Mouse (Mus musculus) heart, postnatal 0 days (tissue): ENCODE data around the gene Ctss. TPM values are rescaled to one million over a fixed set of nuclear protein-coding genes. Genes with fewer than 3 reads are reported as not detected.

Experiments
- ATAC-seq: fragments of 200-750 bp; cut with Nextera tagmentation; 2 replicates; pipeline ENCODE4 v1.8.0; 2017; ENCODE audit warnings: low read depth, moderate number of reproducible peaks, moderate library complexity; ENCODE audit not compliant: insufficient read depth
- DNase-seq: peaks from one replicate; pipeline ENCODE4 v3.0.0-alpha.2; 2016; ENCODE audit warnings: low spot score
- H3K27ac ChIP-seq: fragments of 300-500 bp; sonication (generic); 2 replicates; pipeline ENCODE4 v1.5.1; 2014; ENCODE audit warnings: low read depth, mild to moderate bottlenecking
- H3K27me3 ChIP-seq: fragments of 300-500 bp; sonication (generic); 2 replicates; pipeline ENCODE4 v1.6.1; 2014; ENCODE audit warnings: low read length, mixed read lengths; ENCODE audit not compliant: control insufficient read depth, insufficient read depth
- H3K36me3 ChIP-seq: fragments of 300-500 bp; sonication (generic); replicated peaks from 2 replicates; pipeline ENCODE4 v1.6.1; 2014; ENCODE audit warnings: low read length, mixed read lengths; ENCODE audit not compliant: control insufficient read depth, insufficient read depth
- H3K4me1 ChIP-seq: fragments of 300-500 bp; sonication (generic); 2 replicates; pipeline ENCODE4 v1.6.1; 2014; ENCODE audit warnings: antibody characterized with exemption; ENCODE audit not compliant: control insufficient read depth, insufficient read depth
- H3K4me2 ChIP-seq: fragments of 300-500 bp; sonication (generic); 2 replicates; pipeline ENCODE4 v1.6.1; 2014; ENCODE audit warnings: low read depth, mild to moderate bottlenecking, low read length, moderate library complexity
- H3K4me3 ChIP-seq: fragments of 300-500 bp; sonication (generic); 2 replicates; pipeline ENCODE4 v1.5.1; 2014; ENCODE audit warnings: low read depth, low read length
- H3K9ac ChIP-seq: fragments of 300-500 bp; sonication (generic); replicated peaks from 2 replicates; pipeline ENCODE4 v1.6.1; 2014; ENCODE audit warnings: low read depth, low read length, mixed read lengths
- H3K9me3 ChIP-seq: fragments of 300-500 bp; sonication (generic); replicated peaks from 2 replicates; pipeline ENCODE4 v1.6.1; 2016; ENCODE audit warnings: low read length; ENCODE audit not compliant: control insufficient read depth
- CTCF ChIP-seq: IDR thresholded peaks from 2 replicates; pipeline ENCODE4 v1.5.1; 2016; ENCODE audit warnings: antibody characterized with exemption, control low read depth, low read depth
- EP300 ChIP-seq: IDR thresholded peaks from 2 replicates; pipeline ENCODE4 v1.6.1; 2016; ENCODE audit warnings: antibody characterized with exemption, low read depth
- WGBS: fragments of 180-500 bp; shearing (Covaris S2); extraction: QIAGEN DNeasy Blood & Tissue Kit; methylation state at CpG from one replicate; pipeline ENCODE4 v1.1.7; 2014; 5-methylcytosine and 5-hydroxymethylcytosine counted together
- polyA plus RNA-seq: library from polyadenylated mRNA; unstranded; fragments of >200 nt; fragmentation: Nextera tagmentation; extraction: Ambion mirVana; gene quantifications from 2 replicates; pipeline ENCODE4 v1.2.1, GENCODE M21; 2015
- total RNA-seq: library from RNA; depleted of rRNA; stranded (reverse); fragments of >200 nt; gene quantifications from 2 replicates; pipeline ENCODE4 v1.2.3, GENCODE M21; 2014; ENCODE audit warnings: low replicate concordance

Ctss gene
- total and polyA plus RNA-seq, 2 experiments from 2014 or later = 6.4 to 17.0 TPM

GRCm38 (mm10) chr3:95521168-95521567 is 5.4 kb upstream of the Ctss start:
- no peak overlapping the region for H3K27ac ChIP-seq
- no peaks in the 10 kb centered on the region for H3K36me3 ChIP-seq
- no peaks in the 10 kb centered on the region for H3K9me3 ChIP-seq
- H3K4me3 ChIP-seq = no peak overlapping the region
- WGBS = 74% methylated on average over 10 of the region's 10 CpGs
- TF ChIP-seq CTCF (no peak), EP300 (no peak)
- H3K4me2 ChIP-seq = no peak overlapping the region
- no peak overlapping the region for H3K9ac ChIP-seq
- H3K27me3 ChIP-seq = no peaks in the 10 kb centered on the region
- no peaks in the 10 kb centered on the region for H3K4me1 ChIP-seq
- ATAC-seq = no peak
- DNase-seq = no peak

DNA sequence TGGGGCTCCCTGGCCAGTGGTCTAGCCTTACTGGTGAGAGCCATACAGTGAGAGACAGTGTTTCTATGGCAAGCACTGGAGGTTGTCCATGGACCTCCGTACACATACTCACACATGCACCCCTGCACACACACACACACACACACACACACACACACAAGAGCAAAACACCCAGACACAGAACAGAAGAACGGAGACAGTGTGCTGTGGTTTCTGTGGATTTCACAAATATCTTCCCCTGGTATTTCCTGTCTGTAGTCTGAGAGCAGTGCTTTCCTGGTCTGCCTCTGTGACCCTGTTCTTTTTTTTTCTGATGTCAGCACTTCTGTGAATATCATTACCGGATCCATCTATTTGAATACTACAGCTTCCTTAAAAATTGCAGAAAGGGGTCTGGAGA is 2.9 kb upstream of the Ctss start:
- Histone ChIP-seq H3K36me3 (no peaks in the 10 kb centered on the region), H3K4me1 (no peaks in the 10 kb centered on the region), H3K9me3 (no peaks in the 10 kb centered on the region), H3K4me2 (no peak overlapping the region), H3K4me3 (no peak overlapping the region), H3K9ac (no peak overlapping the region), H3K27ac (no peak overlapping the region), H3K27me3 (no peaks in the 10 kb centered on the region)
- ATAC-seq (no peak), DNase-seq (no peak)
- TF ChIP-seq EP300 = no peak
- TF ChIP-seq CTCF = no peak
- WGBS = 46% methylated on average over 3 of the region's 3 CpGs

GRCm38 (mm10) chr3:95524673-95525072 is 1.9 kb upstream of the Ctss start:
- no peaks in the 10 kb centered on the region for H3K4me1 ChIP-seq
- H3K27me3 ChIP-seq = no peaks in the 10 kb centered on the region
- no peak overlapping the region for H3K4me2 ChIP-seq
- no peaks in the 10 kb centered on the region for H3K36me3 ChIP-seq
- DNase-seq (no peak), ATAC-seq (no peak)
- H3K9me3 ChIP-seq = no peaks in the 10 kb centered on the region
- no peak overlapping the region for H3K27ac ChIP-seq
- TF ChIP-seq CTCF = no peak
- TF ChIP-seq EP300 = no peak
- no peak overlapping the region for H3K9ac ChIP-seq
- no peak overlapping the region for H3K4me3 ChIP-seq
- 64% methylated on average over 2 of the region's 2 CpGs for WGBS

DNA sequence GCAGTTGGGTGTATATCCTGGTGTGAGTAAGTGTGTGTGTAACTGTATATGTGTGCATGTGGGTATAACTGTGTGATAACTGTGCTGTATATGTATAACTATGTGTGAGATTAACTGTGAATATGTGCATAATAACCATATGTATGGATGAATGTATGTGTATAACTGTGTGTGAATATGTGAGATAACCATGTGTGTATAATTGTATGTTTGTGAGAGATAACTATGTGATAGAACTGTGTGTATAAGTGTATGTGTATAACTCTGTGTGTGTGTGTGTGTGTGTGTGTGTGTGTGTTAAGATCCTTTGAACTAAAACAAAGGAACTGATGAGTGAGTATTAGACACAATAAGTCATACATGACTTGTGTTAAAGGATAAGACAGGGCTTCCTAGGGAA is 475 bp upstream of the Ctss start:
- H3K27ac ChIP-seq = no peak overlapping the region
- no peaks in the 10 kb centered on the region for H3K27me3 ChIP-seq
- no peak for DNase-seq
- H3K4me1 ChIP-seq = no peaks in the 10 kb centered on the region
- ATAC-seq = no peak
- H3K4me2 ChIP-seq = no peak overlapping the region
- H3K9me3 ChIP-seq = no peaks in the 10 kb centered on the region
- TF ChIP-seq EP300 (no peak), CTCF (no peak)
- H3K36me3 ChIP-seq = no peaks in the 10 kb centered on the region
- no peak overlapping the region for H3K4me3 ChIP-seq
- no peak overlapping the region for H3K9ac ChIP-seq

DNA sequence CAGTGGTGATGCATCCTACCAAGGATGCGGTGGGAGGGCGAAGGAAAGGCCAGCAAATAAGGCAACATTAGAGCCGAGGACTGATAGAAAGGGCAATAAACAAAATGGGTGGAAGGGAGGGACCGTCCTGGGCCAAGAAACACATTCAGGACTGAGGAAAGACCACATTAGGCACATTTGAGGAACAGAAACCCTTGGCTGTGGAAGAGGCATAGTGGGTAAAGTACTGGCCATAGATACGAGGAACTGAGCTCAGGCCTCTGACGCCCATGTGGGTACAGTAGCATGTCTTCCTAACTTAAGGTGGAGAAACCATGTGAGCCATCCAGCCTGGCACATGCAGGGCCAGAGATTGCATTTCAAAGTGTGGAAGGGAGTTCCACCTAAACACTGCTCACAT is 3.2 kb downstream of the Ctss start:
- 80% methylated on average over 6 of the region's 6 CpGs for WGBS
- no peaks in the 10 kb centered on the region for H3K27me3 ChIP-seq
- DNase-seq = no peak

DNA sequence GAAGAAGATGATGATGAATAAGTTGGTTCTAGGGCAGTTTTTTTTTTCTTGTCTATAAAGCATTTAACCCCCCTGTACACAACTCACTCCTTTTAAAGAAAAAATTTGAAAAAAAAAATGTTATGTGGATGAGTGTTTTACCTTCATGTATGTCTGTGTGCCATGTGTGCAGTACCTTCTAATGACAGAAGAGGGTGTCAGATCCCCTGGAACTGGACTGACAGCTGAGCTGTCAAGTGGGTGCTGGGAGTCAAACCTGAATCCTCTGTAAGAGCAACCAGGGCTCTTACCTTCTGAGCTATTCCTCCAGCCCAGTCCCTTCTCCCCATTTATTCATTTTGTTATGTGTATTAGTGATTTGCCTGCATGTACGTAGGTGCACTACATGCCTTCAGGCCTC is 4.4 kb downstream of the Ctss start:
- Histone ChIP-seq H3K27me3 (no peaks in the 10 kb centered on the region), H3K9me3 (no peaks in the 10 kb centered on the region), H3K36me3 (no peaks in the 10 kb centered on the region), H3K4me2 (no peak overlapping the region), H3K4me1 (no peaks in the 10 kb centered on the region), H3K4me3 (no peak overlapping the region), H3K9ac (no peak overlapping the region), H3K27ac (no peak overlapping the region)
- WGBS = 95% methylated on average over 1 of the region's 1 CpGs
- TF ChIP-seq CTCF (no peak), EP300 (no peak)
- no peak for DNase-seq
- no peak for ATAC-seq

More for the DNA sequence above, 3.2 kb downstream of the Ctss start:
- no peak overlapping the region for H3K9ac ChIP-seq
- H3K4me3 ChIP-seq = no peak overlapping the region
- TF ChIP-seq EP300 (no peak), CTCF (no peak)
- H3K9me3 ChIP-seq = no peaks in the 10 kb centered on the region
- H3K4me1 ChIP-seq = no peaks in the 10 kb centered on the region
- no peaks in the 10 kb centered on the region for H3K36me3 ChIP-seq
- ATAC-seq = no peak
- H3K4me2 ChIP-seq = no peak overlapping the region
- no peak overlapping the region for H3K27ac ChIP-seq
